Mouse (Mus musculus) spleen, adult 2 months (tissue): ENCODE results near the gene Selenon.

Experiments
- CTCF ChIP-seq: fragments of 200-500 bp; IDR thresholded peaks from 2 replicates; pipeline ENCODE4 v1.5.1; 2011; ENCODE audit warnings: mild to moderate bottlenecking, inconsistent platforms; ENCODE audit not compliant: insufficient read depth, insufficient read length, insufficient replicate concordance; ENCODE audit errors: extremely low read depth
- POLR2A ChIP-seq: fragments of 200-500 bp; IDR thresholded peaks from 2 replicates; pipeline ENCODE4 v1.6.1; 2011; ENCODE audit warnings: low read depth, low read length, inconsistent platforms

DNA sequence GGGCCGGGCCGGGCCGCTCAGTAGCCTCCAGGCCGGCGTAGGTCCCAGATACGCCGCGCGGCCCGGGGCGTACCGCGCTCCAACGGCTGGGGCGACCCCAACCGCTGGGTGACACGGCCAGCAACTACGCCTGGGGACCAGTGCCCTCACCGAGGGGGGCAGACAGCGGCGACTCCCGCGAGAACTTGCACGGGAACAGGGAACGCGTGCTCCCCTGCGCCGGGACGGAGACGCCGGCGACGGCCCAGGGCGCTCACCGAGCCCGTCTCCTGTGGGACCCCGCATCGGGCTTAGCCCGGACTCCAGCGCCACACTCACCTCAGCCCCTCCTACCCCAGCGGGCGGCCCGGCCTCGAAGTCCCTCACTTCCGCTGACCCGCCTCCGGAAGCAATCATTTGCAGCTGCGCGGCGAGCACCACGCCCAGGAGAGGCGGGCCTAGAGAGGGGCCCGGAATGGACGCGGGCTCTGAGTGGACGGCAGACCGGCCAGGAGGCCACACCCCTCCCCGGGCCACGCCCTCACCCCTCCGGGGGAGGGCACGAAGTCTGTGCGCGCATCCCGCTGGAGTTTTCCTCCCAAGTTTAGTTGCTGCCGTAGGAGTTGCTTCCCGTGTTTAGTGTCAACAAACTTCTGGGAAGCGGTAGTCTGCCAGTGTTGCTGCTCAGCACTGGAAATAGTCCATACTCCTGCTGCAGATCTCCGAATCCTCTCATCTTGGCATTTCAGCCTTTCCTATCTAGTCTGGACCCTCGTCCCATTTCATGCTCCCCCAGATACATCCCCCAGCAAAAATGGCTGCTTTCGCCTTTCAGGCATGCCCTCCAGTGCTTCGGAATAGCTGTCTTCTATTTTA, 16.8 kb downstream of the Selenon start, which contains the start of gene Mtfr1l:
- no peak for TF ChIP-seq CTCF
- no peak; the same call in 1 of the 2 replicates for TF ChIP-seq POLR2A
